In genomic region chr12:102784899-102785592, GRCm38 (mm10) we compare ENCODE assay signal across 23 mouse cellular contexts. TPM values are rescaled to one million over a fixed set of nuclear protein-coding genes. Genes with fewer than 3 reads are reported as not detected.
DNase-seq lines count a peak whose midpoint lies in the region; ATAC-seq and TF ChIP-seq lines count a peak whose summit lies in the region.
"Had no signal": no experiment of that assay in that cellular context is flagged by ENCODE, and none has a peak within 500 bp of the region (broad histone marks: within the 10 kb centered on the region; RNA-seq: fewer than 3 reads in every experiment).

No protein-coding gene starts in this region.

- no peaks in the 10 kb centered on the region for H3K9me3 ChIP-seq in liver, embryonic 15.5 days (replicated peaks)
- H3K9me3 ChIP-seq in intestine, postnatal 0 days (ENCODE audit: control insufficient read depth): no peaks in the 10 kb centered on the region
- H3K9me3 ChIP-seq: embryonic facial prominence, embryonic 10.5 days; forebrain, embryonic 15.5 days; heart, embryonic 12.5 days; hindbrain, embryonic 10.5 days had no signal

- no peaks in the 10 kb centered on the region for H3K4me1 ChIP-seq in liver, embryonic 15.5 days (replicated peaks)
- no peaks in the 10 kb centered on the region for H3K4me1 ChIP-seq in intestine, postnatal 0 days (replicated peaks; ENCODE audit: control insufficient read depth, insufficient read depth, low read length)
- H3K4me1 ChIP-seq: embryonic facial prominence, embryonic 10.5 days; forebrain, embryonic 15.5 days; hindbrain, embryonic 10.5 days had no signal

- no peaks in the 10 kb centered on the region for H3K27me3 ChIP-seq in liver, embryonic 15.5 days
- H3K27me3 ChIP-seq in intestine, postnatal 0 days (replicated peaks; ENCODE audit: control insufficient read depth, insufficient read depth, low read length): no peaks in the 10 kb centered on the region
- H3K27me3 ChIP-seq: forebrain, embryonic 15.5 days; heart, embryonic 12.5 days had no signal

- no peak for ATAC-seq in liver, embryonic 15.5 days (ENCODE audit: insufficient read depth)
- 0 out of 2 replicates have a peak, but pooled peaks have one; percentile 39 for ATAC-seq in erythroid progenitor cell, adult 5-6 weeks (replicated peaks; ENCODE audit: low FRiP score, poor library complexity, severe bottlenecking)
- ATAC-seq in neutrophil, adult 5-6 weeks (ENCODE audit: extremely low read depth, insufficient number of reproducible peaks, low FRiP score, poor library complexity, severe bottlenecking): peak; percentile 36; the same call in 1 of the 2 replicates
- no peak for ATAC-seq in intestine, postnatal 0 days
- ATAC-seq: forebrain, embryonic 15.5 days had no signal

- H3K4me3 ChIP-seq in liver, embryonic 15.5 days (replicated peaks): no peak overlapping the region
- H3K4me3 ChIP-seq in intestine, postnatal 0 days (ENCODE audit: low read depth, low read length): no peak overlapping the region
- H3K4me3 ChIP-seq: embryonic facial prominence, embryonic 10.5 days; erythroblast, embryonic 14.5 days; forebrain, embryonic 15.5 days; heart, adult 2 months; heart, embryonic 12.5 days; hindbrain, embryonic 10.5 days had no signal

- H3K36me3 ChIP-seq in liver, embryonic 15.5 days (replicated peaks): peaks cover 51% of the 10 kb centered on the region
- H3K36me3 ChIP-seq in intestine, postnatal 0 days (ENCODE audit: control insufficient read depth, insufficient read depth): peaks cover 45% of the 10 kb centered on the region

- DNase-seq in liver (no peak), 416B (ENCODE audit: low read depth) (peak; percentile 23)
- DNase-seq: adrenal gland, adult 2 months; adrenal gland, postnatal 25 days; cerebellum, adult 2 months; gastrocnemius, postnatal 36 days; heart, adult 2 months had no signal

- 83% methylated on average over 19 of the region's 19 CpGs for WGBS in liver, embryonic 15.5 days (ENCODE audit: insufficient replicate concordance)
- 91% methylated on average over 19 of the region's 19 CpGs for WGBS in intestine, postnatal 0 days

- H3K27ac ChIP-seq in liver, embryonic 15.5 days (replicated peaks): no peak overlapping the region; the same call in 1 of the 2 replicates
- no peak overlapping the region for H3K27ac ChIP-seq in intestine, postnatal 0 days (ENCODE audit: low read depth, low read length)
- H3K27ac ChIP-seq: embryonic facial prominence, embryonic 10.5 days; forebrain, embryonic 15.5 days; heart, adult 2 months; hindbrain, embryonic 10.5 days; hindbrain, embryonic 14.5 days had no signal

- no peak overlapping the region for H3K9ac ChIP-seq in liver, embryonic 15.5 days
- no peak overlapping the region for H3K9ac ChIP-seq in intestine, postnatal 0 days (ENCODE audit: low read depth, low read length)
- H3K9ac ChIP-seq: forebrain, embryonic 15.5 days; heart, embryonic 12.5 days; hindbrain, embryonic 14.5 days had no signal

- H3K4me2 ChIP-seq in liver, embryonic 15.5 days: peak overlapping the region; percentile 7; the same call in 1 of the 2 replicates
- H3K4me2 ChIP-seq in intestine, postnatal 0 days (replicated peaks; ENCODE audit: low read depth): no peak overlapping the region
- H3K4me2 ChIP-seq: forebrain, embryonic 15.5 days; heart, embryonic 12.5 days; hindbrain, embryonic 14.5 days had no signal

- TF ChIP-seq CTCF in intestine, postnatal 0 days (IDR thresholded peaks at IDR 0.05; ENCODE audit: low read depth): no peak

RNA-seq across cellular contexts. Expression of gene Gm20604, which starts 26.6 kb away (rescaled TPM):
- polyA plus RNA-seq in liver, embryonic 15.5 days (2015; fragmentation: Nextera tagmentation; extraction: Ambion mirVana): 7.1 and 7.2 TPM in 2 replicates
- total RNA-seq in erythroid progenitor cell, adult 5-6 weeks (2015; ENCODE audit: low replicate concordance): 6.1 and 21.0 TPM in 2 replicates
- total RNA-seq in erythroid progenitor cell, adult 5-6 weeks (2017; ENCODE audit: low replicate concordance): 9.1 and 12.9 TPM in 2 replicates
- total RNA-seq in neutrophil, adult 5-6 weeks (2017): 4.2 and 4.9 TPM in 2 replicates
- 13.1 TPM in 2 replicates for polyA plus RNA-seq in intestine, postnatal 0 days (2015; fragmentation: Nextera tagmentation; extraction: Ambion mirVana)

RNA-seq across cellular contexts. Expression of gene Ubr7, which starts 27.3 kb away (rescaled TPM):
- polyA plus RNA-seq in liver, embryonic 15.5 days (2015; fragmentation: Nextera tagmentation; extraction: Ambion mirVana): 18.2 and 18.9 TPM in 2 replicates
- 15.5 and 16.6 TPM in 2 replicates for total RNA-seq in erythroid progenitor cell, adult 5-6 weeks (2015; ENCODE audit: low replicate concordance)
- total RNA-seq in erythroid progenitor cell, adult 5-6 weeks (2017; ENCODE audit: low replicate concordance): 13.8 and 24.4 TPM in 2 replicates
- total RNA-seq in neutrophil, adult 5-6 weeks (2017): 21.4 and 28.6 TPM in 2 replicates
- 16.3 and 16.5 TPM in 2 replicates for polyA plus RNA-seq in intestine, postnatal 0 days (2015; fragmentation: Nextera tagmentation; extraction: Ambion mirVana)

RNA-seq across cellular contexts. Expression of gene Gon7, which starts 27.4 kb away (rescaled TPM):
- 12.7 and 12.8 TPM in 2 replicates for polyA plus RNA-seq in liver, embryonic 15.5 days (2015; fragmentation: Nextera tagmentation; extraction: Ambion mirVana)
- 10.5 and 17.2 TPM in 2 replicates for total RNA-seq in erythroid progenitor cell, adult 5-6 weeks (2015; ENCODE audit: low replicate concordance)
- total RNA-seq in erythroid progenitor cell, adult 5-6 weeks (2017; ENCODE audit: low replicate concordance): 7.3 and 15.9 TPM in 2 replicates
- 21.5 and 23.5 TPM in 2 replicates for total RNA-seq in neutrophil, adult 5-6 weeks (2017)
- polyA plus RNA-seq in intestine, postnatal 0 days (2015; fragmentation: Nextera tagmentation; extraction: Ambion mirVana): 16.5 and 17.0 TPM in 2 replicates

RNA-seq across cellular contexts. Expression of gene Gm28051, which starts 27.5 kb away (rescaled TPM):
- polyA plus RNA-seq in liver, embryonic 15.5 days (2015; fragmentation: Nextera tagmentation; extraction: Ambion mirVana): not detected in 2 replicates
- not detected in 2 replicates for total RNA-seq in erythroid progenitor cell, adult 5-6 weeks (2015; ENCODE audit: low replicate concordance)
- not detected in 2 replicates for total RNA-seq in erythroid progenitor cell, adult 5-6 weeks (2017; ENCODE audit: low replicate concordance)
- total RNA-seq in neutrophil, adult 5-6 weeks (2017): not detected in 2 replicates
- polyA plus RNA-seq in intestine, postnatal 0 days (2015; fragmentation: Nextera tagmentation; extraction: Ambion mirVana): not detected in 2 replicates
- total RNA-seq: adrenal gland, adult 2 months; adrenal gland, postnatal 25 days; ES-E14; gastrocnemius, adult 8-10 months; gastrocnemius, postnatal 36 days; heart, adult 2 months; heart, postnatal 25 days had no signal
- polyA plus RNA-seq: adrenal gland, adult 2 months; cerebellum, adult 2 months; embryonic facial prominence, embryonic 10.5 days; embryonic facial prominence, embryonic 14.5 days; erythroblast, embryonic 14.5 days; forebrain, embryonic 11.5 days; forebrain, embryonic 15.5 days; heart, adult 2 months; heart, embryonic 12.5 days; heart, embryonic 16.5 days; hindbrain, embryonic 10.5 days; hindbrain, embryonic 14.5 days had no signal

RNA-seq across cellular contexts. Expression of gene Tmem251, which starts 41.5 kb away (rescaled TPM):
- 5.6 and 5.7 TPM in 2 replicates for polyA plus RNA-seq in liver, embryonic 15.5 days (2015; fragmentation: Nextera tagmentation; extraction: Ambion mirVana)
- 2.9 and 3.4 TPM in 2 replicates for total RNA-seq in erythroid progenitor cell, adult 5-6 weeks (2015; ENCODE audit: low replicate concordance)
- 2.2 TPM in 1 of 2 replicates, not detected in the other for total RNA-seq in erythroid progenitor cell, adult 5-6 weeks (2017; ENCODE audit: low replicate concordance)
- 11.2 and 13.4 TPM in 2 replicates for total RNA-seq in neutrophil, adult 5-6 weeks (2017)
- polyA plus RNA-seq in intestine, postnatal 0 days (2015; fragmentation: Nextera tagmentation; extraction: Ambion mirVana): 22.7 and 23.6 TPM in 2 replicates

Comparison
In these comparisons a context has a peak if more than half of its experiments do, and no peak if none do; other contexts are left out.
1. ATAC-seq: peak in erythroid progenitor cell, adult 5-6 weeks (single experiment) and neutrophil, adult 5-6 weeks (single experiment); none in liver, embryonic 15.5 days (single experiment) and intestine, postnatal 0 days (single experiment).